Mouse (Mus musculus) CH12F3 (cell line): Measurements from ENCODE around the gene St3gal6.

ENCODE experiments used
- in situ Hi-C: fragments of 300-500 bp; cut with MboI; formaldehyde crosslinking; loops from 2 replicates; pipeline ENCODE4 v1.14.3; 2020; ENCODE audit warnings: low sequenced_read_pairs

Gene St3gal6

GRCm38 (mm10) chr16:58481219-58481905 lies 42.7 kb downstream of the St3gal6 start:
- in situ Hi-C loops = no loop called here

GRCm38 (mm10) chr16:58479898-58480448 lies 44.1 kb downstream of the St3gal6 start:
- in situ Hi-C loops = no loop called here

GRCm38 (mm10) chr16:58476363-58476762 lies 47.7 kb downstream of the St3gal6 start:
- in situ Hi-C loops = no loop called here

GRCm38 (mm10) chr16:58475544-58476154 lies 48.4 kb downstream of the St3gal6 start:
- in situ Hi-C loops = no loop called here

- in situ Hi-C loops = no loop called here
These were observed 49.2 kb downstream of the St3gal6 start for GRCm38 (mm10) chr16:58474875-58475274.

GRCm38 (mm10) chr16:58470841-58471240 lies 53.2 kb downstream of the St3gal6 start:
- in situ Hi-C loops = no loop called here

GRCm38 (mm10) chr16:58470061-58470460 lies 54.0 kb downstream of the St3gal6 start:
- in situ Hi-C loops = no loop called here

- in situ Hi-C loops = no loop called here
These were observed 58.6 kb downstream of the St3gal6 start for GRCm38 (mm10) chr16:58465412-58465811.

GRCm38 (mm10) chr16:58464051-58464450 lies 60.0 kb downstream of the St3gal6 start:
- in situ Hi-C loops = no loop called here

GRCm38 (mm10) chr16:58462519-58462918 lies 61.5 kb downstream of the St3gal6 start:
- in situ Hi-C loops = no loop called here

- in situ Hi-C loops = no loop called here
These were observed 62.1 kb downstream of the St3gal6 start for GRCm38 (mm10) chr16:58461856-58462518.

- in situ Hi-C loops = no loop called here
These were observed 63.7 kb downstream of the St3gal6 start for GRCm38 (mm10) chr16:58460386-58460785.

GRCm38 (mm10) chr16:58459966-58460365 lies 64.1 kb downstream of the St3gal6 start:
- in situ Hi-C loops = loop anchor here (5.0 to 10.0 kb wide), 2 partner anchors 167 to 205 kb away; no protein-coding TSS in a partner anchor

- in situ Hi-C loops = loop anchor here (5.0 to 10.0 kb wide), 2 partner anchors 170 to 208 kb away; no protein-coding TSS in a partner anchor
These were observed 67.1 kb downstream of the St3gal6 start for GRCm38 (mm10) chr16:58456991-58457390.

GRCm38 (mm10) chr16:58456445-58456844 lies 67.6 kb downstream of the St3gal6 start:
- in situ Hi-C loops = loop anchor here (5.0 to 10.0 kb wide), 2 partner anchors 171 to 208 kb away; no protein-coding TSS in a partner anchor

- in situ Hi-C loops = loop anchor here (5.0 to 10.0 kb wide), 2 partner anchors 172 to 210 kb away; no protein-coding TSS in a partner anchor
These were observed 68.9 kb downstream of the St3gal6 start for GRCm38 (mm10) chr16:58455118-58455517.

GRCm38 (mm10) chr16:58454617-58455016 lies 69.4 kb downstream of the St3gal6 start:
- in situ Hi-C loops = loop anchor here (5.0 to 10.0 kb wide), 2 partner anchors 173 to 210 kb away; no protein-coding TSS in a partner anchor

- in situ Hi-C loops = loop anchor here (10.0 kb wide), 1 partner anchor 211 kb away; no protein-coding TSS in a partner anchor
These were observed 70.2 kb downstream of the St3gal6 start for GRCm38 (mm10) chr16:58453820-58454219.

GRCm38 (mm10) chr16:58453138-58453537 lies 70.9 kb downstream of the St3gal6 start:
- in situ Hi-C loops = loop anchor here (10.0 kb wide), 1 partner anchor 212 kb away; no protein-coding TSS in a partner anchor

- in situ Hi-C loops = loop anchor here (10.0 kb wide), 1 partner anchor 213 kb away; no protein-coding TSS in a partner anchor
These were observed 72.4 kb downstream of the St3gal6 start for GRCm38 (mm10) chr16:58451647-58452046.

- in situ Hi-C loops = loop anchor here (10.0 kb wide), 1 partner anchor 214 kb away; no protein-coding TSS in a partner anchor
These were observed 73.4 kb downstream of the St3gal6 start for GRCm38 (mm10) chr16:58450648-58451047.
